Mouse (Mus musculus) cerebellum, postnatal 4 days (tissue): ENCODE results near the gene Cacna1g.

Source experiments
- DNase-seq, 2 experiments: peaks; one replicate each; pipeline ENCODE4 v3.0.0; 2022; ENCODE audit warnings: low spot score in 2 of 2, mixed read lengths in 1 of 2

The Cacna1g gene

DNA sequence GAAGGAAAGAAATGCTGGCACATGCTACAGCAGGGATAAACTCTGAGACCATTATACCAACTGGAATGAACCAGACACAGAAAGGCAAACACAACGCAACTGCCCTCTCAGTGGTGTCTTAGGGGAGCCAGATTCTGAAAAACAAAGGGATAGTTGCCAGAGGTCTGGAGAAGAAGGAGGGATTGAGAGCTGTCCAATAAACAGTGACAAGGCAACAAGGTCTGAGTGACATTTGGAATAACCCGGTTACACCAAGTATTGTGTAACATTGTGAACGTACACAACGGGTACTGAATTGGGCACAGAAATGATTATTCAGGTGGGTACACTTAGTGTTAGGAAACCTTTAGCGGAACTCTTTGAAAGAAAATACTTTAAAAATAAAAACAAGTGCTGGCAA lies 111.9 kb downstream of the Cacna1g start:
- no peak for DNase-seq

DNA sequence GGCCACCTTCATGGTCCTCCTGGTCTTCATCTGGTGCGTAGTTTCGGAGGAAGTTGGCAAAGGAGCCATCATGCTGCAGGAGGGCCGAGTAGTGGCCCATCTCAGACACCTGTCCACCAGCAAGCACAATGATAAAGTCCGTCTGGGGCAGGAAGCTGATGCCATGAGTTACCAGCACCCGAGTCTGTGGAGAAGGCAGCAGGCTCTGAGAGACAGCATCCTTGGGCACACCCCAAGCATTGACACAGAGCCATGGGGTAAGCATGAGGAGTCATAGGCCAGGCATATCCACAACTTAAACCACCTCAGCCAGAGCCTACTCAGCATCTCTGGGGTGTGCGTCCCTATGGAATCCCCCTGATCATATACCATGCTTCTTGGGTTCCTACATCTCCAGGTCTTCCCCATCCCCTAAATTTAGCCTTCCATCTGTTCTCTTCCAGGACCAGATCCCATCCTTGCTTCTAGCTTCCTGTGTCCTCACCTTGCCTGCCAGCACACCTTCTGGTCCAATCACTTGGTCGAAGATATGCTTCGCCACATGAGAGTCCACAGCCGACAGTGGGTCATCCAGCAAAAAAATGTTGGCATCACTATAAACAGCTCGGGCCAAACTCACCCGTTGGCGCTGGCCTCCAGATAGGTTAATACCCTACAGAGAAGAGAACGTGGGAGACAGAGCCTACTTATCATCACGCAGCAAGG lies 112.7 kb downstream of the Cacna1g start:
- no peak for DNase-seq

DNA sequence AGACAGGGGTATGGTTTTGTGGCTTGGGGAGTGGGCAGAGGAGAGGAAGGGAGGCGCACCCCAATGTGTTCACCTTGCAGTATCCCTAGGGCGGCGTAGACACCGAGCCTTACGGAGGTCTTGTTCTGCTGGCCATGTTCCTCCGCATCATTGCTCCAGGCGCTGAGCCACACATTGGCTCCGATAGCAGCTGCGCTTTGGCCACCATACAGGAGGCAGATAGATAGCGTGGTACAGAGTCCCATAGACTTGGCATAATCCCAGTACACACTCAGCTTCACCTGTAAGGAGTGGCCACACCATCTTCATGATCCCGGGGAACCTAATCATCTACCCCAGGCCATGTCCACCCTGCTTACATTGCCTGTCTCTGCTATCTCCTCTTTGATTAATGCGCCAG lies 114.8 kb downstream of the Cacna1g start:
- no peak for DNase-seq
